Mouse (Mus musculus): ENCODE data around the gene Rhog. TPM values are rescaled to one million over a fixed set of nuclear protein-coding genes. Genes with fewer than 3 reads are reported as not detected.
A peak's percentile ranks its signal among the peaks of the same experiment; 100 is the strongest.

Rhog gene
- polyA plus RNA-seq, 1 experiment, result 95.1 TPM

GRCm38 (mm10) chr7:102211071-102211470, 44.8 kb downstream of the Rhog start:
- Histone ChIP-seq H3K79me3 (ENCODE audit: low read depth) (peaks cover 35% of the 10 kb centered on the region), H3K79me2 (ENCODE audit: control insufficient read depth, insufficient read depth) (peaks cover 37% of the 10 kb centered on the region), H3K36me3 (ENCODE audit: control insufficient read depth, insufficient read depth) (peaks cover 4% of the 10 kb centered on the region), H3K27me3 (ENCODE audit: control insufficient read depth, insufficient read depth, insufficient read length) (no peaks in the 10 kb centered on the region), H3ac (ENCODE audit: control insufficient read depth, insufficient read length, low read depth) (no peak overlapping the region), H3K4me3 (ENCODE audit: insufficient read depth, poor library complexity, severe bottlenecking) (peak overlapping the region; percentile 28)
- TF ChIP-seq MAX (IDR thresholded peaks at IDR 0.05) (no peak), MYOG (IDR thresholded peaks at IDR 0.05; ENCODE audit: control insufficient read depth, extremely low read depth, insufficient read length) (no peak), MYOD1 (IDR thresholded peaks at IDR 0.05; ENCODE audit: control insufficient read depth, insufficient read length, low read depth) (no peak), FOSL1 (IDR thresholded peaks at IDR 0.05; ENCODE audit: insufficient read depth, low read length, poor library complexity, severe bottlenecking) (no peak), CTCF (IDR thresholded peaks at IDR 0.05; ENCODE audit: control insufficient read depth, insufficient read depth, insufficient read length) (no peak), CEBPB (IDR thresholded peaks at IDR 0.05; ENCODE audit: low read depth) (no peak), USF1 (IDR thresholded peaks at IDR 0.05; ENCODE audit: low read depth) (no peak)

DNA sequence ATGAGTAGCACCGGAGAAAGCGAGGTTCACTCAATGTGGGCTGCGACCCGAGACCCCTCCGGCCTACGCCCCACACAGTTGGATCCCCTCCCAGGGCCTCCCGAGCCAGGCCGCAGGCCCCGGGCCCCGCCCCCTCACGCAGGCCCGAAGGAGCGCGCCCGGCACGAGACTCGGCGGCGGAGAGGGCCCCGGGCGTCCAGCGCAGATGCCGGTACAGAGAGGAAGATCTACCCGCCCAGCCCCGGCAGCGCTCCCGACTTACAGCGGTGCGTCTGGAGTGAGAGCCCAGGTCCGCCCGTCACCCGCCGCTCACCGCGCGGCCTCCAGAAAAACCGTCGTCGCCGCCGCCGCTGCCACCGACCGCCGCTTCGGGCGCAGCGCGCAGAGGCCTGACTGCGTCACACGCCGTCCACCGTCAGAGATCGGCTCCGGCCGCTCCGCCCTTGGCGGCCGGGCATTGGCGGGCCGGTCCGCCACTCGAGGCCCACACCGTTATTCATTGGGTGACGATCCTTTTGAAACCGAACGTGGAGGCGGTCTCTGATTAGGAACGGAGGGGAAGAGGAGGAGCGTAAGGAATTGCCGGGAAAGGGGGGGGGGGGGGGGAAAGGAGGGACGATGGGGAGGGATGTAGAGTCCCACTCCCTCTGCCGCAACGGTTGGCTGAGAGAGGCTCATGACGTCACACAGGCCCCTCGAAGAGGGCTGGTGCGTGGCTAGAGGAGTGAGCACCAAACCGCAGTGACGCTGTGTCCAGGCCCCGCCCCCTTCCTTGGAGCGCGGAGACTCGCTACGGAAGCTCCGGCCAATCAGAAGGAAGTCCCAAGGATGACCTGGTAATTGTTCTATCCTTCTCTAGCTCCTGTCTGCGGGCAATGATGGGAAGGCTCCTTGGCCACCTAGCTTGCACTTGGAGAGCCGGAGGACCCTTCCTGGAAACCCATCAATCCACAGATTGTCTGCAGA, 45.8 kb downstream of the Rhog start, which contains the start of the genes Nup98 and Pgap2:
Gene Nup98, minus strand, starts transcription at position 421 of the 966 bp plus-strand sequence.
Gene Pgap2, plus strand, starts transcription at position 453 of the 966 bp plus-strand sequence.
- peaks cover 4% of the 10 kb centered on the region for H3K36me3 ChIP-seq (ENCODE audit: control insufficient read depth, insufficient read depth)
- peaks cover 46% of the 10 kb centered on the region for H3K79me3 ChIP-seq (ENCODE audit: low read depth)
- H3ac ChIP-seq (ENCODE audit: control insufficient read depth, insufficient read length, low read depth), result peak within 1 kb of the TSS; percentile 89
- H3K4me3 ChIP-seq (ENCODE audit: insufficient read depth, poor library complexity, severe bottlenecking), result peak within 1 kb of the TSS; percentile 67
- H3K79me2 ChIP-seq (ENCODE audit: control insufficient read depth, insufficient read depth), result peaks cover 47% of the 10 kb centered on the region
- peak; percentile 43 for TF ChIP-seq MAX (IDR thresholded peaks at IDR 0.05)
- TF ChIP-seq CTCF (IDR thresholded peaks at IDR 0.05; ENCODE audit: control insufficient read depth, insufficient read depth, insufficient read length), result no peak
- TF ChIP-seq FOSL1 (IDR thresholded peaks at IDR 0.05; ENCODE audit: insufficient read depth, low read length, poor library complexity, severe bottlenecking), result no peak
- no peaks in the 10 kb centered on the region for H3K27me3 ChIP-seq (ENCODE audit: control insufficient read depth, insufficient read depth, insufficient read length)

DNA sequence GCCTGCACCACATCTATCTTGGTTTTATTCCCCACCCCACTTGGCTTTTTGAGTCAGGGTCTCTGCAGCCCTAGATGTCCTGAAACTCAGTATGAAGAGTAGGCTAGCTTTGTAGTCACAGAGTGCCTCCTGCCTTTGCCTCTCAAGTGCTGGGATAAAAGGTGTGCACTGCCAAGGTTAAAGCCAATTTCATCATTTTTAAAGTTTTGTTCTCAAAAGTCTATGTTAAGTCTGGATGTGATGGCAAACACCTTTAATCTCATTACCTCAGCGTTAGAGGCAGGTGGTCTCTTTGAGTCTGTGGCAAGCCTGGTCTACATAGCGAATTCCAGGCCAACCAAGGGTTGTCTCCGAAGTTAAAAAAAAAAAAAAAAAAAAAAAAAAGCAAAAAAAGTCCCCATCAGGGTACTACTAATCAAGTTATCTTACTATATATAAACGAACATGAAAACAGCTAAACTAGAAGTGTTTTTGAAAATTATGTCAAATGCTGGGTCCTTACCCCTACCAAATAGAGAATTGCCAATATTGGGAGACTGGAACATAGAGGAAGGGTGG, 47.0 kb downstream of the Rhog start:
- Histone ChIP-seq H3ac (ENCODE audit: control insufficient read depth, insufficient read length, low read depth) (no peak overlapping the region), H3K4me3 (ENCODE audit: insufficient read depth, poor library complexity, severe bottlenecking) (peak overlapping the region; percentile 67), H3K36me3 (ENCODE audit: control insufficient read depth, insufficient read depth) (peaks cover 4% of the 10 kb centered on the region), H3K79me3 (ENCODE audit: low read depth) (peaks cover 57% of the 10 kb centered on the region), H3K27me3 (ENCODE audit: control insufficient read depth, insufficient read depth, insufficient read length) (no peaks in the 10 kb centered on the region), H3K79me2 (ENCODE audit: control insufficient read depth, insufficient read depth) (peaks cover 59% of the 10 kb centered on the region)
- TF ChIP-seq MYOD1 (IDR thresholded peaks at IDR 0.05; ENCODE audit: control insufficient read depth, insufficient read length, low read depth) (no peak), USF1 (IDR thresholded peaks at IDR 0.05; ENCODE audit: low read depth) (no peak), MAX (IDR thresholded peaks at IDR 0.05) (no peak), MYOG (IDR thresholded peaks at IDR 0.05; ENCODE audit: control insufficient read depth, extremely low read depth, insufficient read length) (no peak), CEBPB (IDR thresholded peaks at IDR 0.05; ENCODE audit: low read depth) (no peak), FOSL1 (IDR thresholded peaks at IDR 0.05; ENCODE audit: insufficient read depth, low read length, poor library complexity, severe bottlenecking) (no peak), CTCF (IDR thresholded peaks at IDR 0.05; ENCODE audit: control insufficient read depth, insufficient read depth, insufficient read length) (no peak)

GRCm38 (mm10) chr7:102205646-102206045, 50.2 kb downstream of the Rhog start:
- H3K79me2 ChIP-seq (ENCODE audit: control insufficient read depth, insufficient read depth), result peaks cover 91% of the 10 kb centered on the region
- no peaks in the 10 kb centered on the region for H3K27me3 ChIP-seq (ENCODE audit: control insufficient read depth, insufficient read depth, insufficient read length)
- H3K79me3 ChIP-seq (ENCODE audit: low read depth), result peaks cover 86% of the 10 kb centered on the region
- no peak overlapping the region for H3K4me3 ChIP-seq (ENCODE audit: insufficient read depth, poor library complexity, severe bottlenecking)
- TF ChIP-seq CTCF (IDR thresholded peaks at IDR 0.05; ENCODE audit: control insufficient read depth, insufficient read depth, insufficient read length) (no peak), MAX (IDR thresholded peaks at IDR 0.05) (no peak), MYOD1 (IDR thresholded peaks at IDR 0.05; ENCODE audit: control insufficient read depth, insufficient read length, low read depth) (no peak), MYOG (IDR thresholded peaks at IDR 0.05; ENCODE audit: control insufficient read depth, extremely low read depth, insufficient read length) (no peak), FOSL1 (IDR thresholded peaks at IDR 0.05; ENCODE audit: insufficient read depth, low read length, poor library complexity, severe bottlenecking) (no peak), USF1 (IDR thresholded peaks at IDR 0.05; ENCODE audit: low read depth) (no peak), CEBPB (IDR thresholded peaks at IDR 0.05; ENCODE audit: low read depth) (no peak)
- H3ac ChIP-seq (ENCODE audit: control insufficient read depth, insufficient read length, low read depth), result no peak overlapping the region
- H3K36me3 ChIP-seq (ENCODE audit: control insufficient read depth, insufficient read depth), result peaks cover 13% of the 10 kb centered on the region

GRCm38 (mm10) chr7:102204296-102204857, 51.5 kb downstream of the Rhog start:
- peaks cover 13% of the 10 kb centered on the region for H3K36me3 ChIP-seq (ENCODE audit: control insufficient read depth, insufficient read depth)
- H3ac ChIP-seq (ENCODE audit: control insufficient read depth, insufficient read length, low read depth), result no peak overlapping the region
- H3K79me2 ChIP-seq (ENCODE audit: control insufficient read depth, insufficient read depth), result peaks cover 100% of the 10 kb centered on the region
- peaks cover 97% of the 10 kb centered on the region for H3K79me3 ChIP-seq (ENCODE audit: low read depth)
- no peaks in the 10 kb centered on the region for H3K27me3 ChIP-seq (ENCODE audit: control insufficient read depth, insufficient read depth, insufficient read length)
- no peak for TF ChIP-seq MYOD1 (IDR thresholded peaks at IDR 0.05; ENCODE audit: control insufficient read depth, insufficient read length, low read depth)
- no peak for TF ChIP-seq CTCF (IDR thresholded peaks at IDR 0.05; ENCODE audit: control insufficient read depth, insufficient read depth, insufficient read length)
- TF ChIP-seq MYOG (IDR thresholded peaks at IDR 0.05; ENCODE audit: control insufficient read depth, extremely low read depth, insufficient read length), result no peak
- no peak for TF ChIP-seq MAX (IDR thresholded peaks at IDR 0.05)
- TF ChIP-seq USF1 (IDR thresholded peaks at IDR 0.05; ENCODE audit: low read depth), result no peak
- no peak for TF ChIP-seq FOSL1 (IDR thresholded peaks at IDR 0.05; ENCODE audit: insufficient read depth, low read length, poor library complexity, severe bottlenecking)
- TF ChIP-seq CEBPB (IDR thresholded peaks at IDR 0.05; ENCODE audit: low read depth), result no peak
- H3K4me3 ChIP-seq (ENCODE audit: insufficient read depth, poor library complexity, severe bottlenecking), result no peak overlapping the region
